Mouse (Mus musculus): ENCODE data around the gene Vmp1.

Gene Vmp1

GRCm38 (mm10) chr11:86672772-86673171 is 10.9 kb downstream of the Vmp1 start:
- in situ Hi-C loops (cut with MboI, MseI), result no loop called here

DNA sequence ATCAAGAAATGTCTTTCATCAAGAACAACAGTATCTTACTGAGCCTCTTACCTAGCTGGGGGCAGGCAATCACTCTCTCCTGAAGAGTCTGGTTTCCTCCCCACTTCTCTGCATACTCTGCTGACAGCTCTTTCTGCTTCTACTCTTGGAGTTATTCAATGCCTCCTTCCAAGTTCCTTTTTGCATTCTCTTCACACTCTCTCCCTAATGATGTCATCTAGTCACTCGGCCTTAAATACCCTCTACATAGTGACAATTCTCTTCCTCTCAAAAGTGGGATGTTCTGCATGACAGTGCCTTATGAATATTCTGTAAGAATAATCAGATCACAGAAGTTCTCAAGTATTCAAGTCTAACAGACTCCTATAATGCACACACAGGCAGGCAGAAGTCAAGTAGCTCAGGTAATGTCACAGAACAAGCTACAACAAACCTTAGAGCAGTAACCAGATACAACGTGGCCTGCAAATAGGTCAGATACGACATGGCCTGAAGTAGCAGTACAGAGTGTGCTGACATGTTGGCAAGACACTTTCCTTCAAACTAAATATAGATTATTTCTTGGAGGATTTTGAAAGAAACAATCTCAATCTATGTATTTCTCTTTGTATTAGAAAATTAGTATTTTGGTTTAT is 12.5 kb downstream of the Vmp1 start:
- in situ Hi-C loops (cut with MboI, MseI), result no loop called here

- in situ Hi-C loops (cut with MboI, MseI), result no loop called here
Observed at GRCm38 (mm10) chr11:86668169-86668568, 15.5 kb downstream of the Vmp1 start.

- in situ Hi-C loops (cut with MboI, MseI), result no loop called here
Observed at GRCm38 (mm10) chr11:86667553-86667952, 16.1 kb downstream of the Vmp1 start.

- in situ Hi-C loops (cut with MboI, MseI), result no loop called here
Observed at GRCm38 (mm10) chr11:86664406-86664805, 19.2 kb downstream of the Vmp1 start.

DNA sequence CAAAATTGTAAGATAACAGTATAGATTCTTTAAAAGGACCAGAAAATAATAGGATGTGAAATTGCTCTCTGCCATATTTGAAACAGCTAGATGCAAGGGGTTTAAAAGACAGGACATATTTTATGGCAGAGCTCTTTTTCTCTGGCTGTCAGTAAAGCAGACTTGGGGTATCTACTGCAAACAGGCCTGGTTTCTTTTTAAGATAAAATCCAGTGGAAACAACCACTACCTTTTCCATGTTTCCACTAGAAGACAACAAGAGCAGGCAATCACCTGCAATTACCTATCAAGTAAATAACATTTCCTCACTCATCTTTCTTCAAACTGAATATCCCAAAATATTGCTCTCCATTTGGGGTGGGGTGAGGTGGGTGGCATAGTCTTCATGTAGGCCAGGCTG is 19.7 kb downstream of the Vmp1 start:
- in situ Hi-C loops (cut with MboI, MseI), result no loop called here

DNA sequence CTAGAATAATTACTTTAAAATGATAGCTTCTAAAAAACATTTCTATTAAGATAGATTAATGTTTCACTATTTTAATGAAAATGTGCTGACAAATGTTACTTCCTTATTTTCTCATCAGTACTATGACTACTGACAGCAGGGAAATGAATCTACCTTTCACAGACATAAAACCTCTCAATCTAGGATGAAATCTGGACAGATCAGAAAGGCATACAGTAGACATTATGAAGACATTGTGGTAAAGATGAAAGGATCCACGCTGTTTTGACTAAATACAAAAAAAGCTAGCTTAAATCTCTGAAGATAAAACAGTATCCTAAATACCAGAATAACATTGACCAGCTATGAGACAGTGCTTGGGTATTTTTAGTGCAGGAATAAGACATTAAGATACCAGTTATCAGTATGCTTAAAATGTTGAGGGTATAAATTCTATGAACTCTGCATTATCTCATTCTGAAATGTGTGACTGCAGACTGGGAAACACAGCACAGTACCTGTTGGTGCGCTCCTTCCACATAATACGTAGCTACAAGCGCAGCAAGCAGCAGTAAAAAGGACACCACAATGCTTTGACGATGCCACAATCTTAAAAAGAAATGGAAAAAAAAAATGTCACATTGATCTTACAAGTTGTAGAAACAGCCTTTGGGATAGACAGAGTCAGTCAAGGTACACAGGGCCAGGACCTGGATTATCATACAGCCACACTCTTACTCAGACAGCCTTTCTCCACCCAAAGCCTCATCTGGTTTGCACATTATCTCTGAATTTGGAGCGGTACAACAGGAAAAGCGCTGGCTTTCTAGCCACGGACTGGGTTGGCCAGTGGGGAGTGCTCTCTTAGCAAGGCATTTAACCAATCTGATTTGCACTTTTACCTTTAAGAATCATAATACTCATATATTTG is 20.4 kb downstream of the Vmp1 start:
- in situ Hi-C loops (cut with MboI, MseI), result no loop called here

GRCm38 (mm10) chr11:86657863-86658262 is 25.8 kb downstream of the Vmp1 start:
- in situ Hi-C loops (cut with MboI, MseI), result loop anchor here (5.0 kb wide), 1 partner anchor 91 kb away; no protein-coding TSS in a partner anchor

DNA sequence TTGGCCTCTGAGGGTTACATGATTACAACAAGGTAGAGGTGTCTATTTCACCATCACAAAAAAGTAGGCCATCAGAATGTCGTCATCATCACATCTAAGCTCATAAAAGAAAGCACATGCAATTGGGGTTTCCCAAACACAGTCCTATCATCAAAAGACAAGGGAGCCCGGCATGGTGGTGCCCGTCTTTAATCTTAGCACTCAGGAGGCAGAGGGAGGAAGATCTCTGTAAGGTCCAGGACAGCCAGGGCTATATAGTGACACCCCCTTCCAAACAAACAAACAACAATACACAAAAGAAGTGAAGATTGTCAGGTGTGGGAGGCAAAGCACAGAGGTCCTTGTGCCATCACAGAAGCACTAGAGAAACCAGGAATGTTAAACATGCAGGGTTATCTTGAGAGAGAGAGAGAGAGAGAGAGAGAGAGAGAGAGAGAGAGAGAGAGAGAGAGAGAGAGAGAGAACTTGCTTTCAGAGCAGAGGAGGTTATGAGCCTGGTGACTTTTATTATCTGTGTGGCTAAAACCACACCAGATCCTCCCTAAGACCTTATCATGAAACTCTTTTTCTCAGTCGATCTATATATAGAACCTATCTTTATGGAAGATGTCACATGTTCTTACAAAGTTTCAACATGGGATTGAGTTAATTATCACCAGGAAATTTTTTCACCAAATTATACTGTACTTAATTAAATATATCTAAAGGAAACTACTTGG is 26.6 kb downstream of the Vmp1 start:
- in situ Hi-C loops (cut with MboI, MseI), result loop anchor here (5.0 kb wide), 1 partner anchor 90 kb away; no protein-coding TSS in a partner anchor

GRCm38 (mm10) chr11:86655671-86656070 is 28.0 kb downstream of the Vmp1 start:
- in situ Hi-C loops (cut with MboI, MseI), result loop anchor here (5.0 kb wide), 1 partner anchor 88 kb away; no protein-coding TSS in a partner anchor

DNA sequence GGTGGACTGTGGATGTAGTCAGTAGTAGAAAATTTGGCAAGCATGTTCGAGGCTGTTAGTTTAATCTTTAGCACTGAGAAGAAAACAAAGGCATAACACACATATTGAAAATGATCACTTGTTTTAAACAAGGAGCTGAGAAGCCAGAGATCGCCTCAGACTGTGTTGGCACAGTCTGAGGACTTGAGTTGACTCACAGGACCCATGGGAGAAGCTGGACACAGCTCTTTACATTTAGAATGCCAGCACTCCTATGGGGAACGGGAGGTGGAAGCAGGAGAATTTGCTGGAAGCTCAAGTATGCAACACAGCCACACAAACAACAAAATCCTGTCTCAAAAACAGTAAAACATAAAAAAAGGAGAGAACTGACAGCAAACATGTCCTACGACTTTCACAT is 29.5 kb downstream of the Vmp1 start:
- in situ Hi-C loops (cut with MboI, MseI), result loop anchor here (5.0 kb wide), 1 partner anchor 37 kb away; no protein-coding TSS in a partner anchor

GRCm38 (mm10) chr11:86653446-86653845 is 30.2 kb downstream of the Vmp1 start:
- in situ Hi-C loops (cut with MboI, MseI), result loop anchor here (5.0 kb wide), 1 partner anchor 36 kb away; no protein-coding TSS in a partner anchor

- in situ Hi-C loops (cut with MboI, MseI), result loop anchor here (5.0 kb wide), 1 partner anchor 35 kb away; no protein-coding TSS in a partner anchor
Observed at GRCm38 (mm10) chr11:86652578-86652979, 31.1 kb downstream of the Vmp1 start.

DNA sequence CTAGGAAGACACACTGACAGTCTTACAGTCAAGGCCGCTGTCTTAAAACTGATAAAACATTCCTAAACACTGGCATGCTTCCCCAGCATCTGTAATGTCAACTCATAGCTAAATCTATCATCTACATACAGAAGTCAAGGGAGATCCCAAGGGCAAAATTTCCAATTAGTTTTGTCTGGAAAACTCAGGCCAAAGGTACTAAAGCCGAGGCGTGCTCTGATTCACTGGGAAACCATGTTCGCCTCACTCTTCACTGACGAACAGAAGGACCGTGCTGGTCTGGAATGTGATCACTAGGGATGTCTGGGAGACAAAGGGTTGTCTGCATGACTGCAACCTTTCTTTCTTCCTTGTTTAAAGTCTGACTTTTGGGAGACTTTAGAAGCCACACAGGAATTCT is 33.0 kb downstream of the Vmp1 start:
- in situ Hi-C loops (cut with MboI, MseI), result loop anchor here (5.0 kb wide), 1 partner anchor 33 kb away; no protein-coding TSS in a partner anchor

DNA sequence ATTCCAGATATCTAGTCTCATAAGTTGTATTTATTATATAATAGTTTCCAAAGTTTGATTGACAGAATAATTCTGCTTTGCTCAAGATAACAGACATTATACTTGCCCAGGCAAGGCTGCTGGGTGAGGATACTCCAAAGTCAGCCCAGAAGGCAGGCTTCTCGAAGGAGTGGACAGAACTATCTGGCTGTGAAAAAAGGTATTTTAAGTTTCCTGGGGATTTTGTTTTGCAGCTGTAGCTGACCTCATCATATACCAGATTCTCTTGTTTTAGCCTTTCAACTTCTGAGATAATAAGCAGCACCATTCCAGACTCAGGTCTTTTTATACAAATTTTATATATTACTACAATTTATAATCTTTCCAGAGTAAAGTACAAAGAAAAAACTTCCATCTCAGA is 34.1 kb downstream of the Vmp1 start:
- in situ Hi-C loops (cut with MboI, MseI), result no loop called here

DNA sequence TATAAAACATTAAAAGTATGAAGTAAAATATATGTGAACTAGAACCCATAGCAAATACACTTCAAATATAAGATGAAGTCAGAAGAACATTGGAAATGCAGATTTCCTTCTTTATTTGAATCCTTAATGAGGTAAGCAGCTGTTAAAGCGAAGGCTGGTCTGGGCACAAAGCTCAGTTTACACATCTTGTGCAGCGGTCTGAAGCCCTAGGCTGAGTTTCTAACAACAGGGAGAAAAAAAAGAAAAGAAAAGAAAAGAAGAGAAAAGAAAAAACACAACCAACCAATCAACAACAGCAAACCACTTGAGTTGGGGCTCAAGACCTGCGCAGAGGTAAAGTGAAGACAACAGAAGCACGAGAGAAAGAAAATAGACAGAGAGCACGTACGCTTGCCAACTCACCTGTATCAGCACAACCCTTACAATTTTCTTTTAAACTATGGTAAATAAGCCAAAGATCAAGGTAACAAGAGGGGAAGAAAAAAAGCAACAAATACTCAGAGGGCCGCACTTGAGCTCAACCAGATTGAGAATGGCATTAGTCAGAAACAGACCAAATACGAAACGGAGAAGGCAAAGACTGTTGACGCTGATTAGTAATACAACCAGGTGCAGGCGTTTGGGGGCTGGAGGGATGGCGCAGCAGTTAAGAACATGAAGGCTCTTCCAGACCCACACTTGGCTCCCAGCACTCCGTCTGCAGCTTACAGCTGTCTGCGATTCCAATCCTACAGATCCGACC is 35.8 kb downstream of the Vmp1 start:
- in situ Hi-C loops (cut with MboI, MseI), result no loop called here

- in situ Hi-C loops (cut with MboI, MseI), result no loop called here
Observed at GRCm38 (mm10) chr11:86646885-86647459, 36.7 kb downstream of the Vmp1 start.

DNA sequence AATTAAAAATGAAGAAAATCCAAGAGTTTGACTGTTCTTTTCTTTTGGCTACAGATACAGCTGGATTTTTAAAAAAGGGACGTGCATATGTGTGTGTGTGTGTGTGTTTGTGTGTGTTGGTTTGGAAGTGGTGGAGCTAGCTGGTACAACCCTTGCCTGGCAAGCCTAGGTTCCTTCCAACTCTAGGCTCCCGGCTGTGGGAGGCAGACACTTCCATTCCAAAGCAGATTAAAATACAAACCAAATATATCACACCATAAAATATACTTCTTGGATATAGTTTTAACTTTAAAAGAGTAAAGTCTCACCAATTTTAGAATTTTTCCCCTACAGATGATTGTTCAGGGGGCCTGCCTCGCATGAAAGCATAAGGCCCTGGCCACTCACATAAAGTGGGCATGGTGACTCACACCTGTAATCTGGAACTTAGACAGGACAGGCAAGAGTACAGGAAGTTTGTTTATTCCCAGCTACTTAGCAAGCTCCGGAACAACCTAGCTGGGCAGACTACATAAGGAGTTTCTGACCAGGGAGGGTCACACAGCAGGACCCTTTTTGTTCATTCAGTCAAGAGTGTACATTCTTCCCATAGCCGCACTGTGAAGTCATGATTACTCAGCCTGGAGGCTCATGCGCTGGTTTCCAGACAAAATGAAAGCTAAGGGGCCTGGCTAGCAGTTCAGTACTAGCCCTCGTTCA is 37.4 kb downstream of the Vmp1 start:
- in situ Hi-C loops (cut with MboI, MseI), result no loop called here

DNA sequence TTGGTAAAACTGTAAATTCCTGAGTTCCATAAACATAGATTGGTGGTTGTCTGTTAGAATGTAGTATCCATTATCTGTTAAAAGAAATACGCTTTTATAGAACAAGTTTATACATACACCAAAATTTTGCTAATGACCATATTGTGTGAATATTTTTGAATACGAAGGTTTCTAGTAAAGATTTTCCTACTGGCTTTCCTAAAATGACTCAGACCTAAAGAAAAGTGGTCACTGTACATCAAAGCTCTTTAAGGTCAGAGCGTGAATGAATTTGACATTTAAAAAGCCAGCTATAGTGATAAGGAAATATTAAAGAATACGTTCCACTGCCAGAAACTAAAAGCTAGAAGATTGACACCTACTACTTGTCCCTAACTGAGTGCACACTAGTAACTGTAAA is 39.1 kb downstream of the Vmp1 start:
- in situ Hi-C loops (cut with MboI, MseI), result no loop called here

- in situ Hi-C loops (cut with MboI, MseI), result no loop called here
Observed at GRCm38 (mm10) chr11:86641714-86642113, 41.9 kb downstream of the Vmp1 start.

Measured in T-helper 1 cell (primary cell).